Mouse (Mus musculus): ENCODE data around the gene Pex12.

DNA sequence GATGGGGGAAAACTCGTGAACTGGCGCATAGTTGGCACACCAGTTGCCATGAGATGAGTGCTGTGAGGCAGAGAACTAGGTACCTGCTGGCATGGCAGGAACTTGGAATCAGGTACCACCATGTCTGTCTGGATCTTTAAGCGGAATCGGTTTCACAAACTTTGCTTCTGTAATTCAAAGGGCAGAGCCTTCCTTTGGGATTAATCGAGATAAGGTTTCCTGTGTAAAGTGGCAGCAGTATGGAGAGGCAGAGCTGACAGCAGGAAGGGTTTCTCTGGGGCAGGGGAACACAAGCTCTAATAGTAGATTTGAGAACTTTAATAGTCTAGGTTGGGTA, 10.2 kb downstream of the Pex12 start:
- TF ChIP-seq CTCF (IDR thresholded peaks at IDR 0.05; ENCODE audit: borderline replicate concordance, extremely low read depth, insufficient read depth, insufficient read length) = no peak
- no peak for TF ChIP-seq POLR2A (IDR thresholded peaks at IDR 0.05; ENCODE audit: borderline replicate concordance, extremely low read depth, insufficient read depth, insufficient read length, poor library complexity, severe bottlenecking)
